Mouse (Mus musculus) kidney, adult 10 weeks (tissue): Measurements from ENCODE around the gene Stx5a. TPM values are rescaled to one million over a fixed set of nuclear protein-coding genes. Genes with fewer than 3 reads are reported as not detected.

Experiments used
- polyA plus RNA-seq: library from polyadenylated mRNA; stranded (reverse); fragments of 350-450 nt; fragmentation: Illumina TruSeq; extraction: RNeasy Lipid Tissue Mini Kit (QIAGEN cat#74804); gene quantifications from one replicate; pipeline ENCODE4 v1.2.3, GENCODE M21; 2014; ENCODE audit warnings: low read depth, low replicate concordance

Gene Stx5a
- 39.9 TPM for polyA plus RNA-seq

DNA sequence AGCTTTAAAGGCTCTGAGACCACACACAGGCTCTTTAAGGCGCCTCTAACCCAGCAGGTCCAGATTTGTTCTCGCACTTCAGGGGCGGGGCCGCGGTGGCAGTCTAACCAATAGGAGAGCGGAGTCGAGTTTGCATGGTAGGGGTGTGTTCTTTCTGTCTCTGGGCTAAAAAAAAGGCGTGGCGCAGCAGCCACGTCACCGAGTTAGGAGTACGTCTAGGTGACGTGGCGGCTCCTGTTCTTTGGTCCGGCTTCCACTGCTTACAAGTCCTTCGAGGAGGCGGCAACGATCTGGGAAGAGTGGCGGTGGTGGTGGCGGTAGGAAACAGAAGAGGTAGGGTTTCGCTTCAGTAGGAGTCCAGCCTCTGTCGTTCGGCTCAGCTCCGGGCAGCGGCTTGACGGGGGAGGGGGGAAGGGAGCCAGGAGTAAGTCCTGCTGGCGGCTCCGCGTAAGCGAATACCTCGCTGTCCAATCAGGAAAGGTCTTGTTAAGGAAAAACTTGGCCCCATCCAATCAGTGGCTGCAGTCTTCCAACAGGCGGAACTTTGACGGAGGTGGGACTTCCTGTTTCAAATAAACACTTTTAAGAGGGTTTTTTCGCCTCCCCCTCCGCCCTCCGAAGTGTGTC, at the start of gene Stx5a:
Gene Stx5a, plus strand, starts transcription at position 171 of the 627 bp plus-strand sequence.

DNA sequence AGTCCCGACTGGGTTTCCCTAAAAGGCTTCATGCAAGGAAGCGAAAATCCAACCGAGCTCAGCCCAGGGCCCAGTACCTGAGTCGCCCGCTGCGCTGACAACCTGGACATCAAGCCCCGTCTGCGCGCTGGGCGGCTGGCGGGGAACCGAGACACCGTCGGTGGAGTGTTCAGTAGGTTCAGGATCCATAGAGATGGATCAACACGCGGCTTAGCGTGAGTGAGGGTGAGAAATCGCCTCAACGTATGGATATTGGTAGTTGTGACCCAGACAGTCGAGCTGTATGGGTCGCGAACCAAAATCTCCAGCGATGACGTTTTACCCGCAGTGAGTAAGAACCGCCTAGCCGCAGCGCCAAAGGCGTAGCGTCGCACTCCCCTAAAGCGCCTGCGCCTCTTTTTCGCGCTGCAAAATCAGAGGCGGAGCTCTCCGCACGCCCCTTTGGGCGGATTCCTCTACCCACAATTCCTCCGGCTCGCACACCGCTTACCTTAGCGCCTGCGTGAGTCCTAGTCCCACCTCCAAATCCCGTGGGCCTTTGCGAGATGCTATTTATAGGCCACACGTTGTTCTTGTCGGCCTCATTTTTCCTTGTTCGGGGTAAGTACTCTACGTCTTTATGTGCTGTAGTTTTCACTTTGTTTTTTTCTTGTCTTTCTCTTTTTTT, 18.2 kb upstream of the Stx5a start, which contains the start of gene Slc3a2:
Gene Slc3a2, minus strand, starts transcription at position 463 of the 667 bp plus-strand sequence.

DNA sequence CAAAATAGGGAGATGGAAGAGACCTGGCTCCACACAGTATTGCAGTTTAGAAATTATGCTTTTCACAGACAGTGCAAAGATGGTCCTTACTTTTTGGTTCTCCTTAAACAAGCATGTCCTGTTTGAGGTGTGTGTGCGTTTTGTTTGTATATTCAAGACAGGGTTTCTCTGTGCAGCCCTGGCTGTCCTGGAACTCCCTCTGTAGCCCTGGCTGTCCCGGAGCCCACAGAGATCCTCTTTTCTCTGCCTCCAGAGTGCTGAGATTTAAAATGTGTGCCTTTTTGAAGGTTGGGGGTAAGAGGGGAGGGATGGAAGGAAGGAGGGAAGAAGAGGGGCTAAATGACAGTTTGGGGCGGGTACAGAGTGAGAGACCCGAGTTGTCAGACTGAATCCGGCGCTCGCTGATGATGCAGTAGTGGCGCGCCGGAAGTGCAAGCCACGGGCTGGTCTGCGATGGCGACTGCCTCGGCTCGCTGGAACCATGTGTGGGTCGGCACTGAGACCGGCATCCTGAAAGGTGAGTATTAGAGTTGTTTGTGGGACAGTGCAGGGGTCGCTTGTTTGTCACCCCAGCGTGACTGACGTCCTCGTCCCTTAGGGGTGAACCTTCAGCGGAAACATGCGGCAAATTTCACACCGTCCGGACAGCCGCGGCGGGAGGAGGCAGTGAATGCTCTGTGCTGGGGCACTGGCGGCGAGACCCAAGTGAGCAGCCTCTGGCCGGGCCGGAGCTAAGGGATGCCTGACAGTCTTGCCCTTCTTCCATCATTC, 5.6 kb upstream of the Stx5a start, which contains the start of gene Wdr74:
Gene Wdr74, plus strand, starts transcription at position 439 of the 771 bp plus-strand sequence.

DNA sequence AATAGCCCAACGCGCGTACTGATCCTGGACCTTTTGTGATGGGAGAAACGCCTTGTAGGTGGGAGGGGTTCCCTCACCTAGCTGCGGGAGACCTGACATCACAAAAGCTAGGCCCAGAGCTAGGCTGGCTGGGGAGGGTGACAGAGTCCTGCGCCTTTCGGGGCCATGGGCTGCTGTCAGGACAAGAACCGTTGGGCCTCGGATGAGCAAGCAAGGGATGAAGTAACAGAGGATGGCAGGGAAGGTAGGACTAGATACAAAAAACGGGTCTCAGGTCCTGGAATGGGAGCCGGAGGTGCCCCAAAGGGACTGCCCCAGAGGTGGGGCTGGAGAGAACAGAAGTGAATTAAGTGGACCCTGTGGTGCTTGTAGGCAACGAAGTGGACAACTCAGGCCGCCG, 610 bp upstream of the Stx5a start, which contains the start of gene 1700092M07Rik:
Gene 1700092M07Rik, plus strand, starts transcription at position 116 of the 400 bp plus-strand sequence.

DNA sequence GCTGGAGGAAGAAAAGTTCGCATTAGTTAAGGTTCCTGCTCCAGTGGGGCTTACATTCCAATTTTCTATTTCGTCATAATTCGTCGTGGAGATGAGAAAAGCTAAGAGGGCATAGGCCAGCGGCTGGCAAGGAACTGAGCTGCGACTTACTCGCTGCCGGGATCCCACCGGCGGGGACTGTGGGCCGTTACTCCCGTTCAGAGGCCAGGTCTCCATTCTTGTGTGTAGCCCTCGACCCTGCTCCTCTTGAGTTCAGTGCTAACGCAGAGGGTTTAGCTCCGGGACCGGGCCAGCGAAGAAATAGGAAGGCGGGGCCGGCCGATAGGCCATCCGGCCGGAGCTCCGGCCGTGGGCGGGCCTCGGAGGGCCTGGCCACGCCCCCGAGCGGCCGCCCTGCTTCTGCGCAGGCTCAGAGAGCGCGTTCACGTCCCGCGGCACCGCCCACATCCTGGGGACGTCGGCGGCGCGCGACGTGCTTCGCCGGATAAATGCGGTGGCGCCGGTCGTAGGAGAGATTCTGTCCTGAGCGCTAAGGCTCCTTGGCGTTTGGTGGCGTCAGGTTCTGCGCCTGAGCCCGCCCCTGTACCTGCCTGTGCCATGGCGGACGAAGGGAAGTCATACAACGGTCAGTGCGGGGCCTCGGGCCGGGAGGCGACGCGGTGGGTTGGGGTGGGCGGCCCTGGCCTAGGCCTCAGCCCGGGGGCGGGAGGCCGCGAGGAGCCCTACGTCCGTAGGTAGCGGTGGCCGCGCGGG, 15.6 kb downstream of the Stx5a start, which contains the start of gene Nxf1:
Gene Nxf1, plus strand, starts transcription at position 439 of the 753 bp plus-strand sequence.

DNA sequence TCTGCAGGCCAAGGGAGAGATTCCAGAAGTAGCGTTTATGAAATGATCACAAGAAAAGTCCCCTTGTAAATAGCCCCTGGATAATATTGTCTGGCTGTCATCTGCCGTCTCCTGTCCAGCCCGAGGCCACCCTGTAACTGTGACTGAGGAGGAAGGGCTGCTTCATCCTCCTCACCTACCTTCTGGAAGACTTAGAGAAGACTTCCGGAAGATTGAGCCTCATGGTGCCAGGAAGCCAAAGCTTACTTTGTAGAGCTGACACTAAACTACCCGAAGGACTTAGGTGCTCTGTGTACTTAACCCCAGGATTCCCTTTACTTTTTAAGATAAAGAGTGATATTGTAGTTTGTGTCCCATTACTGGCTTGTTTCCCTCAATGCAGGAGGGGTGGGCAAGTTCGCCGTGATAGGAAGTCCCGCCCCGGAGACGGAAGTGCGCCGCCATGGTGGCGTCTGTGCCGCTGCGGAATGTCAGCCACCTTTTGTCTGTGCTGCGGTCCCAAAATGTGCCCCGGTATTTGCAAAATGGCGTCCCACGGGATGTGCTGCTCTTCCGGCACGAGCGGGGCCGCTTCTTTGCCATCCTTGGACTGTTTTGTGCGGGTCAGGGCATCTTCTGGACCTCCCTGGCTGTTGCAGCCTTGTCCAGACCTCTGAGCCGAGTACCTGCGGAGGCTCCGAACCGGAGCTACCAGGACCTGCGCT, 29.5 kb downstream of the Stx5a start, which contains the start of gene Tmem223:
Gene Tmem223, plus strand, starts transcription at position 430 of the 704 bp plus-strand sequence.

DNA sequence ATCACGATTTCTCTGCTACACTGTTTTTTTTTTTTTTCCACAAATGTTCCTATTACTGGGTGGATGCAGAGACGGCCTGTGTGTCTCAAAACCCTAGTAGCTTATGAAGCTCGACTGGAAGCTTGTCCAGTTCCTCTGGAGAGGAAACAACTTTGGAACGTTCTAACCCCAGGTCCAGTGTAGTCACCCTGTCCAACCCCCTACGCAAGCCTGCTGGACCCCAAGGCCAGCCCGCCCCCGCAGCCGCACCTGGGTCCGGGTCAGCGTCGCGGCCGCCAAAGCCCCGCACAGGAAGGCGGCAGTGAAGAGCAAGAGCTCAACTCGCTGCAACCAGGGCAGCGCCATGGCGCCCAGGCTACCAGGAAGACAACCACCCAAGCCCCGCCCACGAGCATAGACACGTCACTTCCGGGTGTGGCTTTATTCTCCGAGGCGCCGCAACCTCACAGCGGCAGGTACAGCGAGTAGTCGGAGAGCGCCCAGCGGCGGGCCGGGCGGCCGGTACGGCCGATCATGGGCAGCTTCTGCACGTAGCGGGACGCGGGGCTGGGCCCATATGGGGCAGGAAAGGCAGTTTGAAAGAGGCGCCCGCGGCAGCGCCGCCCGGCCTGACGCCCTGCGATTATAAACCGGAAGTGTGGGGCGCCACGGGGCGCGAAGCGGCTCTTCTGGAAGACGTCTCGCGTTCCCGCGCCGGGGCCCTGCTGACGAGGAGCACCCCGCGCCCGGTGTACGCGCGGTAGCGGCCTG, 33.0 kb downstream of the Stx5a start, which contains the start of gene Tmem179b:
Gene Tmem179b, minus strand, starts transcription at position 382 of the 750 bp plus-strand sequence.

DNA sequence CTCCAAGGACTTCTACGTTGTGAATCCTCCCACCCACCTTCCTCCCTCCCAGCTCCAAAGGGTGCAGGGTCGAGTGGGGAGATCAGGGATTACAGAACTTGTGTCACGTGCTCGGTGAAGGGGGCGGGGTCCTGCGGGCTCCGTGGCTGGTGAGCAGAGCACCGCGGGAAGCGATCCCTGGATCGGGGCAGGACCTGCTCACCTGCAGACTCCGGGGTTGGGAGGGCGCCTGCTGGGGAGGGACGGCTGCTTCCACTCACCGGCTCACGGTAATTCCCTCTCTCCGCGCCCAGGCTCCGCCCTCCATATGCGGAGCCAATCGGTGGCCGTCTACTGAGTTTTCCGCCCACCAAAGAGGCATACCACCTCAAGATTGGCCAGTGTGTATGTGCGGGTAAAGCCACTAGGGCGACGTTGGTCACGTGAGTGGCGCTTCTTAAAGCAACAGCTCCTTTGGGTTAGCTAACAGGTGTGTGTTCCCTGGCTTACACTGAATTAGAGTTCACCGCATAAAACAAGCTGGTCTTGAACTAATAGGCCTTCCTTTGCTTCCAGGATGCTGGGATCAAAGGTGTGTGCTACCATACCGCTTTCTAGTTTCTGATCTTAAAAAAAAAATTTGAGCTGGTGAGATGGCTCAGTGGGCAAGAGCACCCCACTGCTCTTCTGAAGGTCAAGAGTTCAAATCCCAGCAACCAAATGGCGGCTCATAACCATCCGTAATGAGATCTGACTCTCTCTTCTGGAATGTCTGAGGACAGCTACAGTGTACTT, 45.0 kb downstream of the Stx5a start, which contains the start of gene Taf6l:
Gene Taf6l, minus strand, starts transcription at position 410 of the 774 bp plus-strand sequence.

DNA sequence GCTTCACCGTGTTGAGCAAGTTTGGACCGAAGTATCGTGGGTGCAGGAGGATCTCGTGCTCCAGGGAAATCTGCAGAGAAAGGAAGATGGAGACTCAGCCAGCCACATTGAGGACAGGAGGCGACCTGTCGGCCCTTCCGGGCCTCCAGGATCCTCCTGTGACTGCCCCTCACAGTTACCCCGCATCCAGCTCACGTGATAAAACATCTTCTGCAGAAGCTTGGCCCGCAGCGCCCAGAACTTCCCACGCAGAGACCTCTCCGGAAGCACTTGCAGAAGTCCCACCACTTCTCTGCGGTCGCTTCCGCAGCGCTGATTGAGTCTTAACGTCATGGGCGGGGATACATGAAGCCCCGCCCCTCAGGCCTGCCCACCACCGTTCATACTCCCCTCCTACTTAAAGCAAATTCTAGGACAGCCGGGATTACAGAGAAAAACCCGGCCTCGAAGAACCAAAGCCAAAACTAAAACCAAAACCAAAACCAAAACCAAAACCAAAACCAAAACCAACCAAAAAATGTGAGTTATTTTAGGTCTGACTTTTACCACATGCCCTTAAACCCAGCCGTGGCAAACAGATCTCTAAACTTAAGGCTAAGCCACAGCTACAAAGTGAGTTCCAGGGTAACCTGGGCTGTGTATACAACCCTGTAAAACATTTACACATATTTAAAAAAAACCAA, 57.2 kb downstream of the Stx5a start, which contains the start of gene Polr2g:
Gene Polr2g, minus strand, starts transcription at position 314 of the 683 bp plus-strand sequence.

DNA sequence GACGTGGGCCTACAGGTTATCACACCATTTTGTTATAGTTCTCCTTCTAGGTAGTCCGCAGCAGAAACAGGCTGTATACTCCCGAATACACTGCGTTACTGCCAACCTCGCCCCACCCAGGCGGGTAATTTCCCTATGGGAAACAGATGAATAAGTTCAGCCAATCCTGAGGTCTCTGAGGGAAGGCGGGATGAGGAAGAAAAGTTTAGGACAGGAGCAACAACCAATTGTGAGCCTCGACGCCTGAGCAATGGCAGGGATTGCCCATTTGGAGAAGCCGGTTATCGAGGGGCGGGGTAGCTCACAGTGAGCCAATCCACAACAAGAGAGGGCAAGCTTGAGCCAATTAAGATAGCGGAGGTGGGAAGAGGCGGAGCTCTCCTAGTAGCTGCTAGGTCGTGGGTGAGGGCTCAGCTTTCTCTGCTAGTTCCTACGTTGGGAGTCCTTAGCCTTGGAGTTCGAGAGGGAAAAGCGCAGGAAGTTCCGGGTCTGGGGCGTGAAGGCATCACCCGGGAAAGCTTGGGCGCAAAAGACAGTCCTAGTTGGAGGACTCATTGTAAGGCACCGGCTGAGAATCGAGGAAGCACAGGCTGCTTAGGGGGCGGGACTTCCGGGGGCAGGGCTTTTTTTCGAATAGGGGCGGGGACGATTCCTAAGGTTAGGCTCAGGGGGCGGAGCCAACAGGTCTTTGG, 61.1 kb downstream of the Stx5a start, which contains the start of gene Zbtb3:
Gene Zbtb3, plus strand, starts transcription at position 426 of the 692 bp plus-strand sequence.

Other genes with a start within 250 kb of the Stx5a start
- 94.7 TPM for gene Slc22a8, start 150.2 kb upstream of the Stx5a start, polyA plus RNA-seq
- 75.4 TPM for gene Slc22a6, start 123.4 kb upstream of the Stx5a start, polyA plus RNA-seq
- gene Chrm1, start 77.6 kb upstream of the Stx5a start, polyA plus RNA-seq: not detected
- gene Slc3a2, start 18.0 kb upstream of the Stx5a start, polyA plus RNA-seq: 283 TPM
- gene Wdr74, start 5.6 kb upstream of the Stx5a start, polyA plus RNA-seq: 6.9 TPM
- not detected for gene 1700092M07Rik, start 695 bp upstream of the Stx5a start, polyA plus RNA-seq
- 50.7 TPM for gene Nxf1, start 15.7 kb downstream of the Stx5a start, polyA plus RNA-seq
- gene Tmem223, start 29.6 kb downstream of the Stx5a start, polyA plus RNA-seq: 44.7 TPM
- gene Tmem179b, start 33.1 kb downstream of the Stx5a start, polyA plus RNA-seq: 44.0 TPM
- 0.77 TPM for gene Taf6l, start 45.0 kb downstream of the Stx5a start, polyA plus RNA-seq
- gene Polr2g, start 57.2 kb downstream of the Stx5a start, polyA plus RNA-seq: 71.4 TPM
- 0.28 TPM for gene Zbtb3, start 61.1 kb downstream of the Stx5a start, polyA plus RNA-seq
- gene Ttc9c, start 77.9 kb downstream of the Stx5a start, polyA plus RNA-seq: 58.2 TPM
- gene Hnrnpul2, start 78.6 kb downstream of the Stx5a start, polyA plus RNA-seq: 109 TPM
- gene AC129217.1, start 88.4 kb downstream of the Stx5a start, polyA plus RNA-seq: not detected
- 21.8 TPM for gene Bscl2, start 96.1 kb downstream of the Stx5a start, polyA plus RNA-seq
- not detected for gene Gng3, start 97.8 kb downstream of the Stx5a start, polyA plus RNA-seq
- 0.69 TPM for gene Lrrn4cl, start 109.4 kb downstream of the Stx5a start, polyA plus RNA-seq
- 17.7 TPM for gene Ubxn1, start 130.1 kb downstream of the Stx5a start, polyA plus RNA-seq
- 6.6 TPM for gene Uqcc3, start 139.5 kb downstream of the Stx5a start, polyA plus RNA-seq
- gene Lbhd1, start 142.3 kb downstream of the Stx5a start, polyA plus RNA-seq: 56.4 TPM
- gene Gm49403, start 142.5 kb downstream of the Stx5a start, polyA plus RNA-seq: not detected
- gene 1810009A15Rik, start 147.4 kb downstream of the Stx5a start, polyA plus RNA-seq: 17.3 TPM
- gene Gm49416, start 147.5 kb downstream of the Stx5a start, polyA plus RNA-seq: not detected
- 0.32 TPM for gene Ints5, start 151.6 kb downstream of the Stx5a start, polyA plus RNA-seq
- 80.0 TPM for gene Ganab, start 156.7 kb downstream of the Stx5a start, polyA plus RNA-seq
- gene B3gat3, start 179.0 kb downstream of the Stx5a start, polyA plus RNA-seq: 5.2 TPM
- 0.40 TPM for gene Rom1, start 187.9 kb downstream of the Stx5a start, polyA plus RNA-seq
- 2.1 TPM for gene Eml3, start 188.1 kb downstream of the Stx5a start, polyA plus RNA-seq
- 47.2 TPM for gene Mta2, start 200.5 kb downstream of the Stx5a start, polyA plus RNA-seq
- gene Tut1, start 212.4 kb downstream of the Stx5a start, polyA plus RNA-seq: 2.3 TPM
- gene Eef1g, start 225.6 kb downstream of the Stx5a start, polyA plus RNA-seq: 56.6 TPM
- 25.5 TPM for gene Ahnak, start 247.9 kb downstream of the Stx5a start, polyA plus RNA-seq